Mouse (Mus musculus) layer of hippocampus, postnatal 14 days (tissue): ENCODE measurements at regions not wholly inside any gene's neighbourhood (a gene's known extent, or its start where the extent isn't known, plus 50 kb on each side); places are given as distances from the start of the nearest gene placed in this dataset.

Experiments used
- DNase-seq, 2 experiments: peaks; one replicate each; pipeline ENCODE4 v3.0.0; 2021 to 2022; ENCODE audit warnings: low spot score in 2 of 2, mixed read lengths in 1 of 2

- no peak for DNase-seq
These were observed 106.5 kb upstream of the Mycn start for GRCm38 (mm10) chr12:13048168-13048727.

GRCm38 (mm10) chr12:13042934-13043333, 101.2 kb upstream of the Mycn start:
- no peak for DNase-seq

DNA sequence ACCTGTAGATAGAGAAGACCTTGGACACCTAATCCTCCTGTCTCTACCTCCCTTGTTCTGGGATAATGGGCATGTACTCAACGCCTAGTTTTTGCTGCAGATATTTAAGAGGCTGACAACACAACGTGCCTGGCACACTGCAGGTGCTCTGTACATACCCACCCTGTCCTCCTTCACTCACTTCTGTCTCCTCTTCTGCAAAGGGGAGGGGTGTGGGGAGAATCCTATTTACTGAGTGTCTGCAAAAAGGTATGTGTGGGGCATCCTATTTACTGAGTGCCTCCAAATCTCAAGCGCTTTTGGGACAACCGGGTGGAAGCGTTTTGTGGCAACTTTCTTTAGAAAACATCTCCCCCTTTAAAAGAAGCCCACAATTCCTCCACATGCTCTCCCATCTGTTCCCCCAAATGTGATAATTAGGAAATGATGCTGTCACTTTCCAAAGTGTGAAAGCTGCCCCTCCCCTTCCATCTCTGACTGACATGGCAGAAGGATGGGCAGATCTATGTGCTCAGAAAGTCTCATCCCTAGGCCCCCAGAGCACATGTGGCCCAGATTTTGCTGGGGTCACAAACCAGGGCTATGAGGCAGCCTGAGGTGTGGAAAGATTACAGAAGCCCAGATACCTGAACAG, 93.5 kb upstream of the Mycn start:
- peak; percentile 36 to 88 for DNase-seq

- no peak for DNase-seq
These were observed 88.6 kb upstream of the Mycn start for GRCm38 (mm10) chr12:13030333-13030732.

DNA sequence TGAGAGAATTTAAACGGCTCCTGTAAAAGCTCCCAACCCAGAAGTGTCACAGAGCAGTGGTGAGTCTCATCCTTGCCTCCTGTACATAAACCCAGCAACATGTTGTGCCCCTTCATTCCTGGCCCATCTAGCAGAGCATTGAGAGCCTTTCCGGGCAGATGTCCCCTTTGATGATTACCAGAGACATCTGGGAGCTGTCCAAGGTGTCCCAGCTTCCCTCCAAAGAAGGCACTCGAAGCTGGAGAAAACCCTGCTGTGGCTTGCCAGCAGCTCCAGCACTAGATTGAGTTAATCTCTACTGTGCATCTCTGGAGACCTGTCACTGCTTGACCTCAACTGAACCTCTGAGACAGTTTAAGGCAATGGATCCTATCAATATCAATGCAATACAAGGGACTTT, 86.4 kb upstream of the Mycn start:
- no peak for DNase-seq

GRCm38 (mm10) chr12:13026041-13026580, 84.4 kb upstream of the Mycn start:
- no peak for DNase-seq

DNA sequence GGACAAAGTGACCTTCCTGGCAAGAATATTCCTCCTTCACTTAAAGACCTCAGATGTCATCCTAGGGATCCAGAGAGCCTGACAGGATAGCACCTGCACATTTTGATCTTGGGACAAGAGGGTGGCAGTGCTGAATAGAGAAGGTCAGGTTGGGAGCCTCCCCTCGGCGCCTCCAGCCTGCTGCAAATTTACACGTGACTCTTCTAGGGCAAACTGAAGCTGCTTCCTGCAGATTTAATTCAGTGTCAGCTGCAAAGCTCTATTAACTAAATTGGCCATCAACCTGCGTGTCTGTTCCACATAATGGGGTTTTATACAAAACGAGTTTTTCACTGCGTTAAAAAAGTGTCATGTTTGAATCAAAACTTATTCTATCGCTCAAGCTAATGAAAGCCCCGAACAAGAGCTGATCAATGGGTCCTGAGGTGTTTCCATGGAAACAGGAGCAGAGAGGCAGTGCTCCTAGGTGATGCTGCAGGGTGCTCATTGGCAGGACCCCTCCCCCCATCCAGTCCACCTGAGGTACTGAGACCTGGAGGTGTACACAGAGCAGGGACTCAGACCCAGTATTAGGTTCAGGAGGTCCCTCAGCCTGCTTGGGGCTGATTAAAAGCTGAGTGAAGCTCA, 82.6 kb upstream of the Mycn start:
- DNase-seq: no peak

- DNase-seq: no peak
These were observed 69.5 kb upstream of the Mycn start for GRCm38 (mm10) chr12:13011023-13011761.

DNA sequence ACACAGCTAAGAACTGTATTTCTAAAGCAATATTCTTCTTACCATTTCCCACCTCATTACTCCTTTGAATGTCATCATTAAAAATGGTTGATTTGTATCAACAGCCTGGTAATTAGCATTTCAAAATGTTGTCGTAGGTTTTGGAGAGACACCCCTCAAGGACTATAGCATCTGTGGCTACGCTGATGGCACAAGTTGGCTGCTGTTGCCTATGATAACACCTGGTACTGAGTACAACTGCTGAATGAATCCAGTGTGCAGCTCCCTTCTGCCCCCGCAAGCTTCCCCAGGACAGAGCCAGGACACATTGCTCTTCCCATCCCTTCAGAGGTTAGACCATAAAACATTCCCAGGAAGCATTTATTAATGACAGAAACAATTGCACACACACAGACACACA, 68.7 kb upstream of the Mycn start:
- no peak for DNase-seq

DNA sequence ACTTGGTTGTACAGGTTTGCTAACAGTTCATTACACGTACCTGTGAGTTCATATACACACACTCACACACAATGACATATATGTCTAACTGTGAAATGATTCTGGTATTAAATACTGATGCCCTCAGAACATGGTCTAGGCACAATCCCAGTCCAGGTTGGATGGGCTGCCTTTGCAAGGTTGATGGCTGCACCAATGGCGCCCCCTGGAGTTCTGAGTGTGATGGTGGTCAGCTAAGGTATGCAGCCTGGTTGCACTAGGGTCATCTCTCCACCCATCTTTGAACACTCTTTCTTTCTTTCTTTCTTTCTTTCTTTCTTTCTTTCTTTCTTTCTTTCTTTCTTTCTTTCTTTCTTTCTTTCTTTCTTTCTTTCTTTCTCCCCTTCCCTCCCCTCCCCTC, 67.8 kb upstream of the Mycn start:
- DNase-seq: no peak

- no peak for DNase-seq
These were observed 61.0 kb upstream of the Mycn start for GRCm38 (mm10) chr12:13002703-13003102.

- DNase-seq: no peak
These were observed 60.4 kb upstream of the Mycn start for GRCm38 (mm10) chr12:13002069-13002590.

- DNase-seq: no peak
These were observed 54.3 kb upstream of the Mycn start for GRCm38 (mm10) chr12:12995974-12996361.

DNA sequence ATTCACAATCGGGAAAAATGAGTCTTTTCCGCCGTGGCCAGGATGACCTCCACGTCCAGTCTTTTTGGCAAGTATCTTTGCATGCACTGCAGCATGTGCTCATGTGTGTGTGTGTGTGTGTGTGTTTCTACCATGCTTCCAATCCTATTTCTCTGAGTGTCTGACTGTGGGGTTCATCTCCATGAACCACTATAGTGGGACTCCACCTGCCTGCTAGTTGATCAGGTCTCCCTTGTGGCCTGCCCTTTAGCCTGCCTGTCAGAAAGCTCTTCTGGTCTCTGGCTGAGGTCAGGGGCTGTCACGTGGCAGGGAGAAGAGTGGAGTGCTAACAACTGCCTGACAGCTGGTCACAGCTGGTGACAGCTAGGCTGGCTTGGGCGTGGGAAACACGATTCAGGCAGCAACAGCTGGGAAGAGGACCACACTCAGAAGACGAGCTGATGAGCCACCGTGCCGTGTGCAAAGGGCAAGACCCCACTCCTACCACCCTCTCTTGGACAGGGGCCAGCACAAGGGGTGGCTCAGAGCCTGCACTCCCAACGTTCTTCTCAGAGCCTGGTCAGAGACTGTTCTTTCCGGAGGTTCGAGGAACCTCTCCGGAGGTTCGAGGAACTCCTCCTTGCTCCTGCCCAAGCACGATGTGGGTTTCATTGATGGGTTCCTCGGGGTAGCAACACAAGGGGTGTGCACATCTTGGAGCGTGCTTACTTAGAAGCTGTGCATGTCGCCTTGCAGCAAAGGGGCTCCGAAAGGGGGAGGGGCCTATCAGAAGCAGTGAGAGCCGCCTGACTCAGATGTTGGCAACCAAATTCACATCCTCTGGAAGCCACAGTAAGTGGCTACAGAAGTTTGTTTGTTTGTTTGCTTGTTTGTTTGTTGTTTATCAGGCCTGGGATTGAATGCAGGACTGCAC, 53.6 kb upstream of the Mycn start:
- DNase-seq: no peak

- DNase-seq: no peak
These were observed 52.4 kb upstream of the Mycn start for GRCm38 (mm10) chr12:12993894-12994714.
